Mouse (Mus musculus): ENCODE data around the gene Azgp1. TPM values are rescaled to one million over a fixed set of nuclear protein-coding genes. Genes with fewer than 3 reads are reported as not detected.

Azgp1 gene
- total and polyA plus RNA-seq, 3 experiments = not detected

Other genes with a start within 250 kb of the Azgp1 start
Only the 20 nearest of the 23 such genes appear.
- gene Ppp1r35, start 202.7 kb upstream of the Azgp1 start, total RNA-seq (2012; rRNA removed) = 31.6 and 34.6 TPM in 2 replicates
- 11.8 and 17.3 TPM in 2 replicates for gene Ppp1r35, start 202.7 kb upstream of the Azgp1 start, total RNA-seq (2014; rRNA removed)
- gene Ppp1r35, start 202.7 kb upstream of the Azgp1 start, polyA plus RNA-seq (2012; ENCODE audit: insufficient read length, low read depth) = 23.3 and 24.1 TPM in 2 replicates
- gene Mepce, start 193.9 kb upstream of the Azgp1 start, total RNA-seq (2012; rRNA removed) = 32.7 and 38.5 TPM in 2 replicates
- gene Mepce, start 193.9 kb upstream of the Azgp1 start, total RNA-seq (2014; rRNA removed) = 31.1 and 37.3 TPM in 2 replicates
- gene Mepce, start 193.9 kb upstream of the Azgp1 start, polyA plus RNA-seq (2012; ENCODE audit: insufficient read length, low read depth) = 42.4 and 43.7 TPM in 2 replicates
- gene Zcwpw1, start 193.7 kb upstream of the Azgp1 start, total RNA-seq (2012; rRNA removed) = 1.3 and 1.9 TPM in 2 replicates
- 2.3 and 3.0 TPM in 2 replicates for gene Zcwpw1, start 193.7 kb upstream of the Azgp1 start, total RNA-seq (2014; rRNA removed)
- 1.5 and 2.8 TPM in 2 replicates for gene Zcwpw1, start 193.7 kb upstream of the Azgp1 start, polyA plus RNA-seq (2012; ENCODE audit: insufficient read length, low read depth)
- gene Pilra, start 145.2 kb upstream of the Azgp1 start, total RNA-seq (2012; rRNA removed) = 0.08 and 0.13 TPM in 2 replicates
- gene Pilra, start 145.2 kb upstream of the Azgp1 start, total RNA-seq (2014; rRNA removed) = not detected in 2 replicates
- gene Pilra, start 145.2 kb upstream of the Azgp1 start, polyA plus RNA-seq (2012; ENCODE audit: insufficient read length, low read depth) = 0.42 and 0.66 TPM in 2 replicates
- gene Pilrb1, start 123.4 kb upstream of the Azgp1 start, total RNA-seq (2012; rRNA removed) = not detected in 2 replicates
- not detected in 2 replicates for gene Pilrb1, start 123.4 kb upstream of the Azgp1 start, total RNA-seq (2014; rRNA removed)
- gene Pilrb1, start 123.4 kb upstream of the Azgp1 start, polyA plus RNA-seq (2012; ENCODE audit: insufficient read length, low read depth) = not detected in 2 replicates
- gene Pilrb2, start 109.7 kb upstream of the Azgp1 start, total RNA-seq (2012; rRNA removed) = not detected in 2 replicates
- not detected in 2 replicates for gene Pilrb2, start 109.7 kb upstream of the Azgp1 start, total RNA-seq (2014; rRNA removed)
- gene Pilrb2, start 109.7 kb upstream of the Azgp1 start, polyA plus RNA-seq (2012; ENCODE audit: insufficient read length, low read depth) = not detected in 2 replicates
- gene Cyp3a13, start 59.9 kb upstream of the Azgp1 start, total RNA-seq (2012; rRNA removed) = not detected in 2 replicates
- not detected in 2 replicates for gene Cyp3a13, start 59.9 kb upstream of the Azgp1 start, total RNA-seq (2014; rRNA removed)
- gene Cyp3a13, start 59.9 kb upstream of the Azgp1 start, polyA plus RNA-seq (2012; ENCODE audit: insufficient read length, low read depth) = 0.16 TPM in 1 of 2 replicates, not detected in the other
- not detected in 2 replicates for gene Gjc3, start 18.4 kb upstream of the Azgp1 start, total RNA-seq (2012; rRNA removed)
- not detected in 2 replicates for gene Gjc3, start 18.4 kb upstream of the Azgp1 start, total RNA-seq (2014; rRNA removed)
- not detected in 2 replicates for gene Gjc3, start 18.4 kb upstream of the Azgp1 start, polyA plus RNA-seq (2012; ENCODE audit: insufficient read length, low read depth)
- gene Smok3a, start 39.7 kb downstream of the Azgp1 start, total RNA-seq (2012; rRNA removed) = not detected in 2 replicates
- gene Smok3a, start 39.7 kb downstream of the Azgp1 start, total RNA-seq (2014; rRNA removed) = not detected in 2 replicates
- not detected in 2 replicates for gene Smok3a, start 39.7 kb downstream of the Azgp1 start, polyA plus RNA-seq (2012; ENCODE audit: insufficient read length, low read depth)
- gene Smok3b, start 39.9 kb downstream of the Azgp1 start, total RNA-seq (2012; rRNA removed) = not detected in 2 replicates
- gene Smok3b, start 39.9 kb downstream of the Azgp1 start, total RNA-seq (2014; rRNA removed) = not detected in 2 replicates
- not detected in 2 replicates for gene Smok3b, start 39.9 kb downstream of the Azgp1 start, polyA plus RNA-seq (2012; ENCODE audit: insufficient read length, low read depth)
- gene Smok3c, start 71.7 kb downstream of the Azgp1 start, total RNA-seq (2012; rRNA removed) = not detected in 2 replicates
- gene Smok3c, start 71.7 kb downstream of the Azgp1 start, total RNA-seq (2014; rRNA removed) = not detected in 2 replicates
- not detected in 2 replicates for gene Smok3c, start 71.7 kb downstream of the Azgp1 start, polyA plus RNA-seq (2012; ENCODE audit: insufficient read length, low read depth)
- gene Zkscan1, start 103.6 kb downstream of the Azgp1 start, total RNA-seq (2012; rRNA removed) = 9.5 and 10.5 TPM in 2 replicates
- 10.7 and 12.0 TPM in 2 replicates for gene Zkscan1, start 103.6 kb downstream of the Azgp1 start, total RNA-seq (2014; rRNA removed)
- 8.9 and 9.2 TPM in 2 replicates for gene Zkscan1, start 103.6 kb downstream of the Azgp1 start, polyA plus RNA-seq (2012; ENCODE audit: insufficient read length, low read depth)
- gene Zscan21, start 135.4 kb downstream of the Azgp1 start, total RNA-seq (2012; rRNA removed) = 9.0 and 10.8 TPM in 2 replicates
- gene Zscan21, start 135.4 kb downstream of the Azgp1 start, total RNA-seq (2014; rRNA removed) = 9.0 and 9.6 TPM in 2 replicates
- 12.1 and 13.6 TPM in 2 replicates for gene Zscan21, start 135.4 kb downstream of the Azgp1 start, polyA plus RNA-seq (2012; ENCODE audit: insufficient read length, low read depth)
- gene Zfp113, start 174.2 kb downstream of the Azgp1 start, total RNA-seq (2012; rRNA removed) = 5.2 and 5.8 TPM in 2 replicates
- gene Zfp113, start 174.2 kb downstream of the Azgp1 start, total RNA-seq (2014; rRNA removed) = 5.5 and 7.0 TPM in 2 replicates
- 4.1 and 4.4 TPM in 2 replicates for gene Zfp113, start 174.2 kb downstream of the Azgp1 start, polyA plus RNA-seq (2012; ENCODE audit: insufficient read length, low read depth)
- 78.4 and 80.6 TPM in 2 replicates for gene Cops6, start 179.6 kb downstream of the Azgp1 start, total RNA-seq (2012; rRNA removed)
- gene Cops6, start 179.6 kb downstream of the Azgp1 start, total RNA-seq (2014; rRNA removed) = 86.4 and 88.4 TPM in 2 replicates
- gene Cops6, start 179.6 kb downstream of the Azgp1 start, polyA plus RNA-seq (2012; ENCODE audit: insufficient read length, low read depth) = 205 and 210 TPM in 2 replicates
- gene Ap4m1, start 190.5 kb downstream of the Azgp1 start, total RNA-seq (2012; rRNA removed) = 16.7 and 17.4 TPM in 2 replicates
- gene Ap4m1, start 190.5 kb downstream of the Azgp1 start, total RNA-seq (2014; rRNA removed) = 20.4 and 21.5 TPM in 2 replicates
- gene Ap4m1, start 190.5 kb downstream of the Azgp1 start, polyA plus RNA-seq (2012; ENCODE audit: insufficient read length, low read depth) = 26.3 and 27.5 TPM in 2 replicates
- 146 and 193 TPM in 2 replicates for gene Mcm7, start 190.9 kb downstream of the Azgp1 start, total RNA-seq (2012; rRNA removed)
- 206 and 209 TPM in 2 replicates for gene Mcm7, start 190.9 kb downstream of the Azgp1 start, total RNA-seq (2014; rRNA removed)
- gene Mcm7, start 190.9 kb downstream of the Azgp1 start, polyA plus RNA-seq (2012; ENCODE audit: insufficient read length, low read depth) = 267 and 277 TPM in 2 replicates
- 60.9 and 62.1 TPM in 2 replicates for gene Taf6, start 205.9 kb downstream of the Azgp1 start, total RNA-seq (2012; rRNA removed)
- 59.8 and 60.2 TPM in 2 replicates for gene Taf6, start 205.9 kb downstream of the Azgp1 start, total RNA-seq (2014; rRNA removed)
- gene Taf6, start 205.9 kb downstream of the Azgp1 start, polyA plus RNA-seq (2012; ENCODE audit: insufficient read length, low read depth) = 56.8 and 61.5 TPM in 2 replicates
- 19.2 and 22.5 TPM in 2 replicates for gene Cnpy4, start 206.0 kb downstream of the Azgp1 start, total RNA-seq (2012; rRNA removed)
- gene Cnpy4, start 206.0 kb downstream of the Azgp1 start, total RNA-seq (2014; rRNA removed) = 21.6 and 26.7 TPM in 2 replicates
- gene Cnpy4, start 206.0 kb downstream of the Azgp1 start, polyA plus RNA-seq (2012; ENCODE audit: insufficient read length, low read depth) = 24.9 and 31.0 TPM in 2 replicates
- 0.84 and 1.4 TPM in 2 replicates for gene Mblac1, start 212.8 kb downstream of the Azgp1 start, total RNA-seq (2012; rRNA removed)
- gene Mblac1, start 212.8 kb downstream of the Azgp1 start, total RNA-seq (2014; rRNA removed) = 0.17 TPM in 1 of 2 replicates, not detected in the other
- 0.31 and 0.41 TPM in 2 replicates for gene Mblac1, start 212.8 kb downstream of the Azgp1 start, polyA plus RNA-seq (2012; ENCODE audit: insufficient read length, low read depth)

Data from CH12.LX (cell line).